Mouse (Mus musculus) C2C12 (cell line): Measurements from ENCODE around the gene Rsl1d1.
A peak's percentile ranks its signal among the peaks of the same experiment; 100 is the strongest.

Experiments
- CTCF ChIP-seq: IDR thresholded peaks from one replicate; pipeline ENCODE4 v1.5.1; 2011; ENCODE audit not compliant: control insufficient read depth, insufficient read depth, insufficient read length
- MAX ChIP-seq: IDR thresholded peaks from one replicate; pipeline ENCODE4 v1.6.1; 2011; ENCODE audit warnings: mild to moderate bottlenecking, control low read depth
- MYOD1 ChIP-seq: IDR thresholded peaks from one replicate; pipeline ENCODE4 v1.6.1; 2011; ENCODE audit warnings: low read depth; ENCODE audit not compliant: control insufficient read depth, insufficient read length
- MYOG ChIP-seq: IDR thresholded peaks from one replicate; pipeline ENCODE4 v1.6.1; 2011; ENCODE audit not compliant: control insufficient read depth, insufficient read length; ENCODE audit errors: extremely low read depth
- USF1 ChIP-seq: IDR thresholded peaks from one replicate; pipeline ENCODE4 v1.6.1; 2011; ENCODE audit warnings: low read depth, mild to moderate bottlenecking, control low read depth, moderate library complexity

DNA sequence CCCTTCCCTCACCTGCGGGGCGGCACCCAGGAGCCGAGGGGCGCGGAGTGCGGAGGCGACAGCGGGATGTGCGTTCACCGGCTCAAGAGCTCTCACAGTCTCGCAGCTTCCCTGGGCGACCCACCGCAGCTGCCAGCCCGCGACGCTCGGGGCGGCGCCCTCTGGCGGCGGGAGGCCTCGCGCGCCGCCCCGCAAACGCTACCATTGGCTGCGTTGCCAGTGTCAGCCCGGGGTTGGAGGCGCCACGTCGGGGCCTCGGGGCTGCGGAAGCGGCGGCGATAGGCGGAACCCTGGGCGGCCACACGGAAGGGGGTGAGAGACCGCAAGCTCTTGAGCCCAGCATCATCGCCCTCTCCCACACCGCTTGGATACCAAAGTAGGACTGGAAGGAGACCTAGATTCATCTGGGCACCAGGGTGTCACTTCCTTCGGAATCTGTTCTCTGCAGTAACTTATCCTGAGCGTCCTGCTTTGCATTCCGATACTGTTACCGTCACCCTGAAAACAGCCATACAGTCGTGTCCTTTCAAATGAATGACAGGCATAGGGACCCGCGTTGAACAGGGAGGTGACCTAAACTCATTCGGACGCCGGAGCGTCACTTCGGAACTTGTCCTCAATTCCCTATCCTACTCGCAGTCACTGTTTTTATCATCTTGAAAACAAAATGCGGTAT is 26.8 kb downstream of the Rsl1d1 start, which contains the start of gene Zc3h7a:
- peak; percentile 97 for TF ChIP-seq CTCF
- peak; percentile 47 for TF ChIP-seq MAX
- no peak for TF ChIP-seq MYOG
- TF ChIP-seq USF1, result no peak
- TF ChIP-seq MYOD1, result no peak
